In the genomic region with DNA sequence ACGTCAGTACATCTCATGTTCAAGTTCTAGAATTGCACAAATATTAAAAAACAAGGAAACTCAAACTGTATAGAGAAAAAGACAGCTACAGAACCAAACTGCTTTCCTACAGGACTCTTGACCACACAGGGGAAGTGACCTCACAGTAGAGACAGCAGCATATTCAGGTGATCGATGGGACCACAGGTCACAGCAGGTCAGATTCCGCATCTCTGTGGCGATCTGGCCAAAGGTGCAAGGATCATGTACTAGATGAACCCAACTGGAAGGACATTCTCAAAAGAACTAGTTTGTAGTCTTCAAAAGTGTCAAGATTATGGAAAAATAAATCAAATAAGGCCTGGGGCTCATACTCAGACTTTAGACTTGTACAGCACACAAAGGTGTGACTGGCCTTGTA, we compare ENCODE assay signal across 35 mouse cellular contexts.
"Had no signal": no experiment of that assay in that cellular context is flagged by ENCODE, and none has a peak within 500 bp of the region (broad histone marks: within the 10 kb centered on the region; RNA-seq: fewer than 3 reads in every experiment).

No protein-coding gene starts in this region.

- ATAC-seq: hindbrain, embryonic 16.5 days; hindbrain, postnatal 0 days; inflammation-experienced regulatory T-cells, adult 6 months; intestine, embryonic 15.5 days; intestine, embryonic 16.5 days; intestine, postnatal 0 days had no signal

- H3K27me3 ChIP-seq: heart, embryonic 12.5 days; heart, embryonic 13.5 days; heart, embryonic 15.5 days; hindbrain, embryonic 12.5 days; hindbrain, embryonic 13.5 days; hindbrain, embryonic 15.5 days; intestine, embryonic 15.5 days; kidney, embryonic 15.5 days had no signal

- H3K4me3 ChIP-seq: heart, embryonic 10.5 days; heart, embryonic 12.5 days; heart, embryonic 13.5 days; heart, embryonic 15.5 days; hindbrain, embryonic 10.5 days; hindbrain, embryonic 12.5 days; hindbrain, embryonic 13.5 days; hindbrain, embryonic 15.5 days; intestine, embryonic 15.5 days; kidney, embryonic 15.5 days; layer of hippocampus, adult 2 months had no signal

- H3K9me3 ChIP-seq: heart, embryonic 10.5 days; heart, embryonic 12.5 days; heart, embryonic 13.5 days; heart, embryonic 15.5 days; hindbrain, embryonic 10.5 days; hindbrain, embryonic 12.5 days; hindbrain, embryonic 13.5 days; hindbrain, embryonic 15.5 days; intestine, embryonic 15.5 days; kidney, embryonic 15.5 days had no signal

- H3K4me2 ChIP-seq: heart, embryonic 11.5 days; heart, embryonic 12.5 days; heart, embryonic 13.5 days; heart, embryonic 15.5 days; hindbrain, embryonic 12.5 days; hindbrain, embryonic 13.5 days; hindbrain, embryonic 14.5 days; hindbrain, embryonic 15.5 days; intestine, embryonic 15.5 days; kidney, embryonic 15.5 days had no signal

- DNase-seq: heart, postnatal 10 days; heart, postnatal 14 days; heart, postnatal 36 days; heart, postnatal 4 days; kidney, adult 11 months; kidney, adult 18-20 months; kidney, adult 2 months; kidney, adult 8-10 months; kidney, adult 9 months; kidney, postnatal 10 days; kidney, postnatal 14 days; kidney, postnatal 25 days; kidney, postnatal 36 days; kidney, postnatal 4 days; layer of hippocampus, adult 9-11 months; layer of hippocampus, postnatal 36 days had no signal

- H3K9ac ChIP-seq: heart, embryonic 12.5 days; heart, embryonic 13.5 days; heart, embryonic 15.5 days; hindbrain, embryonic 12.5 days; hindbrain, embryonic 13.5 days; hindbrain, embryonic 14.5 days; hindbrain, embryonic 15.5 days; intestine, embryonic 15.5 days; kidney, embryonic 15.5 days had no signal

- H3K4me1 ChIP-seq: hindbrain, embryonic 12.5 days; hindbrain, embryonic 15.5 days; intestine, embryonic 15.5 days had no signal

- H3K27ac ChIP-seq: heart, embryonic 10.5 days; heart, embryonic 13.5 days; heart, embryonic 15.5 days; hindbrain, embryonic 10.5 days; hindbrain, embryonic 12.5 days; hindbrain, embryonic 13.5 days; hindbrain, embryonic 14.5 days; hindbrain, embryonic 15.5 days; hindbrain, postnatal 0 days; intestine, embryonic 15.5 days; kidney, embryonic 15.5 days; kidney, postnatal 0 days; layer of hippocampus, adult 2 months had no signal
